Mouse (Mus musculus): ENCODE measurements at regions not wholly inside any gene's neighbourhood (a gene's known extent, or its start where the extent isn't known, plus 50 kb on each side); places are given as distances from the start of the nearest gene placed in this dataset.

DNA sequence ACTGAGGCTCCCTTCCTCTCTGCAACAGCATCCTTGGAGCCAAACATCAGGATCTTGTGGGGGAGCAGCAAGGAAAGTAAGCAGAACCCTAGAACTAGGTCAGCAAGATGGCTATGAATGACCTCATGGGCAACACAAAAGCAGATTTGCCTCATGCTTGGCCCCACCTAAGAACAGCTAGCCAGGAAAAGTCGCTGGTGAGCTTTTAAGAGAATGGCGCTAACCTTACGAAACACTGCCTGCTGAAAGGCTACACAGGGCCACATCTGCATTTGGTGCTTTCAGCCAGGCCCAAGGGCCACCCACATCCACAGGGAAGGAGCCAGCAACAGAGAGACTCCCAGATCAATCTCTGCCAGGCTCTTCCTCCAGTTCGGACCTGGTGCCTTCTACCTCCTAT, 182.7 kb upstream of the Zfp703 start:
- no peaks in the 10 kb centered on the region for H3K4me1 ChIP-seq (ENCODE audit: control insufficient read depth, insufficient read depth, low read length)
- no peaks in the 10 kb centered on the region for H3K36me3 ChIP-seq (ENCODE audit: control insufficient read depth, insufficient read depth, low read length, poor library complexity, severe bottlenecking)
- no peak overlapping the region for H3K4me3 ChIP-seq (ENCODE audit: low read depth, low read length)
- H3K27ac ChIP-seq (ENCODE audit: insufficient read depth, low read length) = no peak overlapping the region
- H3K27me3 ChIP-seq (ENCODE audit: control insufficient read depth, insufficient read depth, low read length, poor library complexity, severe bottlenecking) = no peaks in the 10 kb centered on the region
- H3K9ac ChIP-seq (ENCODE audit: low read depth, poor library complexity, severe bottlenecking) = no peak overlapping the region
- H3K9me3 ChIP-seq (replicated peaks; ENCODE audit: control insufficient read depth, insufficient read depth, low read length, poor library complexity, severe bottlenecking) = no peaks in the 10 kb centered on the region
- no peak for TF ChIP-seq POLR2A (IDR thresholded peaks at IDR 0.05; ENCODE audit: insufficient read depth, low read length)
- no peak for TF ChIP-seq EP300 (IDR thresholded peaks at IDR 0.05; ENCODE audit: insufficient read depth, low read depth, low read length)
- TF ChIP-seq CTCF (IDR thresholded peaks at IDR 0.05; ENCODE audit: low read depth, low read length) = no peak

DNA sequence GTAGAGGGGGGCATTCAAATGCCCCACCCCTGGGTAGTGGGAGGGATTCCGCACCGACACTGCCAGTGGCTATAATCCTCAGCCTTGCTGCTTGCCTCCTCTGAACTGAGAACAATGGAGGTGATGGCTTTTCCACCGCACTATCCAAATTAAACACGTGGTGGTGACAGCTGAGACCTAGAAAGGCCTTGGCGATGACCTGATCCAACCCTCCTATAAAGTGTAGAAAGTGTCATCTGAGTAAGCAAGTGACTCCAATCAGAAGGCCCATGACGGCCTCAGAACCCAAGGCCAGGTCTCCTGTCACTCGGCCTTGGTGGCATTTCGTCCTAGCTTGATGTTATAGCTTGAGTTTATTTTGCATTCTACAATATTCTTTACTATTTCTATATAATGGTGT, 181.5 kb upstream of the Zfp703 start:
- H3K9ac ChIP-seq (ENCODE audit: low read depth, poor library complexity, severe bottlenecking) = no peak overlapping the region
- no peaks in the 10 kb centered on the region for H3K9me3 ChIP-seq (replicated peaks; ENCODE audit: control insufficient read depth, insufficient read depth, low read length, poor library complexity, severe bottlenecking)
- no peaks in the 10 kb centered on the region for H3K36me3 ChIP-seq (ENCODE audit: control insufficient read depth, insufficient read depth, low read length, poor library complexity, severe bottlenecking)
- H3K27ac ChIP-seq (ENCODE audit: insufficient read depth, low read length) = no peak overlapping the region
- no peak for TF ChIP-seq EP300 (IDR thresholded peaks at IDR 0.05; ENCODE audit: insufficient read depth, low read depth, low read length)
- TF ChIP-seq CTCF (IDR thresholded peaks at IDR 0.05; ENCODE audit: low read depth, low read length) = no peak
- TF ChIP-seq POLR2A (IDR thresholded peaks at IDR 0.05; ENCODE audit: insufficient read depth, low read length) = no peak
- no peaks in the 10 kb centered on the region for H3K4me1 ChIP-seq (ENCODE audit: control insufficient read depth, insufficient read depth, low read length)
- no peaks in the 10 kb centered on the region for H3K27me3 ChIP-seq (ENCODE audit: control insufficient read depth, insufficient read depth, low read length, poor library complexity, severe bottlenecking)
- H3K4me3 ChIP-seq (ENCODE audit: low read depth, low read length) = no peak overlapping the region

DNA sequence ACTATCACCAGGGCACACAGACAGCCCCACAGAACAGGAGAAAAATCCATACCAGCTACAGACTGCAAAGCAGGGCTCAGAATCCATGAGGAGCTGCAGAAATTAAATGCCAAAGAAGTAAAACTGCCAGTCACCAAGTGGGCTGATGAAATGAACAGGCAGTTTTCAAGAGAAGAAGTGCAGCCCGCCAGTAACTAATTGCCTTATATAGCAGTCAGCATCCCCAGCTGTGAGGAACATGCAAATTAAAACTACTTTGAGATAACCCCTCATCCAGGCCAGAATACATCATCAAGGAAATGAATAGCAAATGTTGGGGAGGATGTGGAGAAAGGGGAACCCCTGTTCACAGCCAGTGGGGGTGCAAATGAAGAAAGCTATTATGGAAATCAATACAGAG, 177.3 kb upstream of the Zfp703 start:
- no peak overlapping the region for H3K9ac ChIP-seq (ENCODE audit: low read depth, poor library complexity, severe bottlenecking)
- no peak overlapping the region for H3K27ac ChIP-seq (ENCODE audit: insufficient read depth, low read length)

DNA sequence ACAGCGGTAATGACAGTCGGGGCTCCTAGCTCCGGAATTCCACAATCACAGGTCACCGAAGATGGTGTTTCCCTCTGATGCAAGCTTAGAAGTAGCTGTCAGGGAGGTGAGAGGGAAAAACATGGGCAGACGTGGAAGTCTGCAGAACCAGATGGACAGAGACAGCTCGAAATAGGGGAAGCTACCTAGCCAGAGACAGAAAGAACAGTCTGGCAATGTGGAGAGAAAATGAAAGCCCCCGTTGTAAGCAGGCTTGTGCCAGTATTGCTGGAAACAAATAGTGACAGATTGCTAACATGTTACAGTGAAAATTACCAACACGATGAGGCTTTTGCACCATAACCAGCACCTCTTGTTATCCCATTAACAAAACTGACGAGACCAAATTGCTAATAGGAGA, 173.0 kb upstream of the Zfp703 start:
- no peak overlapping the region for H3K4me3 ChIP-seq (ENCODE audit: low read depth, low read length)
- no peaks in the 10 kb centered on the region for H3K9me3 ChIP-seq (replicated peaks; ENCODE audit: control insufficient read depth, insufficient read depth, low read length, poor library complexity, severe bottlenecking)
- no peak overlapping the region for H3K27ac ChIP-seq (ENCODE audit: insufficient read depth, low read length)
- no peaks in the 10 kb centered on the region for H3K4me1 ChIP-seq (ENCODE audit: control insufficient read depth, insufficient read depth, low read length)
- no peak overlapping the region for H3K9ac ChIP-seq (ENCODE audit: low read depth, poor library complexity, severe bottlenecking)
- no peaks in the 10 kb centered on the region for H3K36me3 ChIP-seq (ENCODE audit: control insufficient read depth, insufficient read depth, low read length, poor library complexity, severe bottlenecking)
- TF ChIP-seq CTCF (IDR thresholded peaks at IDR 0.05; ENCODE audit: low read depth, low read length) = no peak
- TF ChIP-seq POLR2A (IDR thresholded peaks at IDR 0.05; ENCODE audit: insufficient read depth, low read length) = no peak
- no peak for TF ChIP-seq EP300 (IDR thresholded peaks at IDR 0.05; ENCODE audit: insufficient read depth, low read depth, low read length)
- no peaks in the 10 kb centered on the region for H3K27me3 ChIP-seq (ENCODE audit: control insufficient read depth, insufficient read depth, low read length, poor library complexity, severe bottlenecking)

More for the DNA sequence above, 177.3 kb upstream of the Zfp703 start:
- no peaks in the 10 kb centered on the region for H3K9me3 ChIP-seq (replicated peaks; ENCODE audit: control insufficient read depth, insufficient read depth, low read length, poor library complexity, severe bottlenecking)
- H3K36me3 ChIP-seq (ENCODE audit: control insufficient read depth, insufficient read depth, low read length, poor library complexity, severe bottlenecking) = no peaks in the 10 kb centered on the region
- H3K4me3 ChIP-seq (ENCODE audit: low read depth, low read length) = no peak overlapping the region
- H3K4me1 ChIP-seq (ENCODE audit: control insufficient read depth, insufficient read depth, low read length) = no peaks in the 10 kb centered on the region
- no peak for TF ChIP-seq POLR2A (IDR thresholded peaks at IDR 0.05; ENCODE audit: insufficient read depth, low read length)
- TF ChIP-seq EP300 (IDR thresholded peaks at IDR 0.05; ENCODE audit: insufficient read depth, low read depth, low read length) = no peak
- no peaks in the 10 kb centered on the region for H3K27me3 ChIP-seq (ENCODE audit: control insufficient read depth, insufficient read depth, low read length, poor library complexity, severe bottlenecking)

DNA sequence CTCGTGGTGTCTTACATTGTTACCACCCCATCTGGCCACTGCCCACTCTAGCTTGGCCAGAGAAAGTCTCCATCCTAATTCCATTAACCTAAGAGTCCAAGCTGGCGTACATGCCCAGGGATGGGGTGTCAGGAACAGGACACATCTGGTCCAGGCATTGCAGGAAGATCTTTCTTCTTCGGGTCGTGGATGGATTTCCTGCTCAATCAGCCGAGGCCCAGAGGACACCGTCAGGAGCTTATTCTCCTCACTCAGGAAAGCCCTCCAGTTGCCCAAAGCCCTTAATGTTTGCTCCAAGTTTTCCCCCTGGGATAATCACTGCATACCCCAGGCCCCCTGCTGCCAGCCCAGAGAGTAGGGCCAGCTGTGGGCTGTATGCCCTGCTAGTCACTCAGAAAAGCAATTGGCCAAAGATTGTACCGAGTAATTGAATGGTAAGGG, 172.2 kb upstream of the Zfp703 start:
- Histone ChIP-seq H3K36me3 (ENCODE audit: control insufficient read depth, insufficient read depth, low read length, poor library complexity, severe bottlenecking) (no peaks in the 10 kb centered on the region), H3K9me3 (replicated peaks; ENCODE audit: control insufficient read depth, insufficient read depth, low read length, poor library complexity, severe bottlenecking) (no peaks in the 10 kb centered on the region), H3K27ac (ENCODE audit: insufficient read depth, low read length) (no peak overlapping the region), H3K4me3 (ENCODE audit: low read depth, low read length) (no peak overlapping the region), H3K9ac (ENCODE audit: low read depth, poor library complexity, severe bottlenecking) (no peak overlapping the region), H3K27me3 (ENCODE audit: control insufficient read depth, insufficient read depth, low read length, poor library complexity, severe bottlenecking) (no peaks in the 10 kb centered on the region), H3K4me1 (ENCODE audit: control insufficient read depth, insufficient read depth, low read length) (no peaks in the 10 kb centered on the region)
- no peak for TF ChIP-seq POLR2A (IDR thresholded peaks at IDR 0.05; ENCODE audit: insufficient read depth, low read length)

DNA sequence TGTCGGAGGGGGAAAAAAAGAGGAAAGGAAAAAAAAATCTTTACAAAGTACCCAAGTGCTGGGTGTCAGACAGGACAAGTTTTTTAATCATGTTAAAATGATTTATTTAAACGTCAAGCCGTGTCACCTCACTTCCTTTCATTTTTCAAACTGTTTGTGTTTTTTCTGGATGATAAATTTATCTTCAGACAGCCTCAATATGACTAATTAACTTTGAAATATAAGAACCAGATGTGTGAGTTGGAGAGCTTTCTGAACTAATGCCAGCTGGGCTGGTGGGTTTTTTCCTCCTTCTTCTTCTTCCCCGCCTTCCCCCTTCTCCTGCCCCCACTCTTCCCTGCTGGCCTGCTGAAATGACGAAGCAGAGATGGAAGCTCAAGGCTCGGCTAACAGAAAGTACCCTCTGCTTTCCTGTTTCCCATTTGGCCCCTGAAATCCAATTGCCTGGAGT, 171.7 kb upstream of the Zfp703 start:
- Histone ChIP-seq H3K27ac (ENCODE audit: insufficient read depth, low read length) (no peak overlapping the region), H3K4me3 (ENCODE audit: low read depth, low read length) (no peak overlapping the region), H3K4me1 (ENCODE audit: control insufficient read depth, insufficient read depth, low read length) (no peaks in the 10 kb centered on the region), H3K36me3 (ENCODE audit: control insufficient read depth, insufficient read depth, low read length, poor library complexity, severe bottlenecking) (no peaks in the 10 kb centered on the region), H3K9me3 (replicated peaks; ENCODE audit: control insufficient read depth, insufficient read depth, low read length, poor library complexity, severe bottlenecking) (no peaks in the 10 kb centered on the region), H3K27me3 (ENCODE audit: control insufficient read depth, insufficient read depth, low read length, poor library complexity, severe bottlenecking) (no peaks in the 10 kb centered on the region), H3K9ac (ENCODE audit: low read depth, poor library complexity, severe bottlenecking) (no peak overlapping the region)
- TF ChIP-seq POLR2A (IDR thresholded peaks at IDR 0.05; ENCODE audit: insufficient read depth, low read length) (no peak), CTCF (IDR thresholded peaks at IDR 0.05; ENCODE audit: low read depth, low read length) (no peak), EP300 (IDR thresholded peaks at IDR 0.05; ENCODE audit: insufficient read depth, low read depth, low read length) (no peak)
